Mouse (Mus musculus) naive thymus-derived CD4-positive, alpha-beta T cell, adult 5 months (primary cell): Measurements from ENCODE around the gene Tefm. TPM values are rescaled to one million over a fixed set of nuclear protein-coding genes. Genes with fewer than 3 reads are reported as not detected.

Experiments used
- polyA plus RNA-seq: library from polyadenylated mRNA; unstranded; fragments of 100-300 nt; shearing (Covaris generic); gene quantifications from one replicate; pipeline ENCODE4 v1.2.1, GENCODE M21; 2017

Tefm gene
- polyA plus RNA-seq, result 5.9 TPM

GRCm38 (mm10) chr11:80141825-80142521, at the start of gene Tefm:
Gene Tefm (minus strand): TSS chr11:80142175.

GRCm38 (mm10) chr11:80183705-80184255, 41.8 kb upstream of the Tefm start, which contains the start of gene Rnf135:
Gene Rnf135 (plus strand): TSS chr11:80183851.

GRCm38 (mm10) chr11:80153857-80154495, 12.0 kb upstream of the Tefm start, which contains the start of gene Adap2:
Gene Adap2 (plus strand): TSS chr11:80154105.

GRCm38 (mm10) chr11:80088917-80089816, 52.8 kb downstream of the Tefm start, which contains the start of gene Atad5:
Gene Atad5 (plus strand): TSS chr11:80089400.

Other genes with a start within 250 kb of the Tefm start
- gene Utp6, start 179.8 kb downstream of the Tefm start, polyA plus RNA-seq, result 33.5 TPM
- gene Suz12, start 149.1 kb downstream of the Tefm start, polyA plus RNA-seq, result 63.8 TPM
- gene Crlf3, start 61.2 kb downstream of the Tefm start, polyA plus RNA-seq, result 775 TPM
- 2.8 TPM for gene Atad5, start 52.8 kb downstream of the Tefm start, polyA plus RNA-seq
- not detected for gene Adap2, start 11.9 kb upstream of the Tefm start, polyA plus RNA-seq
- gene Rnf135, start 41.7 kb upstream of the Tefm start, polyA plus RNA-seq, result 2.1 TPM
- gene Rhot1, start 66.8 kb upstream of the Tefm start, polyA plus RNA-seq, result 54.1 TPM
- gene Rhbdl3, start 158.7 kb upstream of the Tefm start, polyA plus RNA-seq, result 1.6 TPM
- 10.0 TPM for gene 5730455P16Rik, start 235.9 kb upstream of the Tefm start, polyA plus RNA-seq
- 154 TPM for gene Zfp207, start 241.1 kb upstream of the Tefm start, polyA plus RNA-seq